Mouse (Mus musculus) G1E-ER4 (cell line): ENCODE data around the gene Zfp638. TPM values are rescaled to one million over a fixed set of nuclear protein-coding genes. Genes with fewer than 3 reads are reported as not detected.

Experiments
- GATA1 ChIP-seq: IDR thresholded peaks from one replicate; pipeline ENCODE4 v1.8.0; 2012; ENCODE audit warnings: low read length, inconsistent platforms
- polyA plus RNA-seq: library from polyadenylated mRNA; stranded (reverse); fragments of >175 nt; gene quantifications from 2 replicates; pipeline ENCODE4 v1.2.3, GENCODE M21; 2012

Zfp638 gene
- polyA plus RNA-seq, 1 experiment: 4.3 TPM

DNA sequence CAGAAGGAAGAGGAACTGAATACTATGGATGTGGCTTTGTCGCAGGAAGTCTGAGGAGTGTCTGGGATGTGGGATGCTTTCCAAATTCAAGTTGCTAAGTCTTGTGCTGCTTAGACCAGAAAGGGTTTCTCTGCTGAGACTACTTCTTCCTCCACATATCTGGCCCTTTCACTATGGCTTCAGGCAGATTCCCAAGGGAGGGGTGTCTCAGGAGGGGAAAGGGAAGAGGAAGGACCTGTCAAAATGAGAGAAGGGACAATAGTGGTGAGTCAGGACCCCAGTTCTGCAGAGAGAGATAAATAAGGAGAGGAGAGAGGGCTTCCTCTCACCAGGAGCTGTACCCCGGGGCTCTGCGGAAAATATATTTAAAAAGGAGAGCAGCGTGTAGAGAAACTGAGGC lies 153.1 kb downstream of the Zfp638 start:
- no peak for TF ChIP-seq GATA1

- TF ChIP-seq GATA1: no peak
These were observed 155.1 kb downstream of the Zfp638 start for GRCm38 (mm10) chr6:84021990-84022389.

DNA sequence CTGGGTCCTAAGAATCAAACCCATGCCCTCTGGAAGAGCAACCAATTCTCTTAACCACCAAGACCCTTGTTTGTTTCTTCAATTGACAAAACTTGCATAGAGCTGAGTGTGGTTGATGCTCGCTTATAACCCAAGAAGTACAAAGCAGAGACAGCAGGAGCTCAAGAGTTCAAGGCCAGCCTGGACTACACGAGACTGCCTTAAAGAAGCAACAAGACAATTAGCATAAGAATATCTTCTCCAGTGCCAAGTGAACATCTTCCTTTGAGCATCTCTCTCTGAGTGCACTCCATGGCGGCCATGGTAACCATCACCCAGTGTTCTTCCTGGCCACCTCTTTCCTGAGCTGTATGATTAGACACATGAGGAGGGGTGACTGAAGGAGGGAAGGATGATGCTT lies 158.7 kb downstream of the Zfp638 start:
- no peak for TF ChIP-seq GATA1

DNA sequence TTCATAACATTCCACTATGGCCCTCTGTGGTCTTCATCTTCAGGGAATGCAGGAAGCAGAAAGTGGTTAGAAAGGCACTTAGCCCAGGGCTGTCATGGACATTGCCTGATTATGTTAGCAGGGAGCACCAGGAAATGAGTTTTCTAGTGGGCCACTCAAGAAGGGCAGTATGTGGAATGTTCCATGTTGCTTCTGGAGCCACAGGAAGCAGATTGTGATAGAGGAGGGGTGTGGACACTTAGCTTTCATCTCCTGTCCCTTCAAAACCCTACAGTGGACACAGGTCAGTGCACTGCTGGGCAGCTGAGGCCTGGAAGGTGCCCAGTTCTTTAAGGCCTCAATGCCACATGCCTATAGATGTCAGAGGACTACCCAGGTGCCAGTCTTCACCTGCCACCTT lies 161.9 kb downstream of the Zfp638 start:
- no peak for TF ChIP-seq GATA1

GRCm38 (mm10) chr6:84029775-84030174 lies 162.9 kb downstream of the Zfp638 start:
- no peak for TF ChIP-seq GATA1

Other genes starting within 250 kb of the Zfp638 start
- gene Clec4f, start 210.9 kb upstream of the Zfp638 start, polyA plus RNA-seq: not detected in 2 replicates
- not detected in 2 replicates for gene Cd207, start 189.3 kb upstream of the Zfp638 start, polyA plus RNA-seq
- not detected in 2 replicates for gene Vax2, start 155.8 kb upstream of the Zfp638 start, polyA plus RNA-seq
- gene Atp6v1b1, start 124.1 kb upstream of the Zfp638 start, polyA plus RNA-seq: not detected in 2 replicates
- gene Ankrd53, start 104.5 kb upstream of the Zfp638 start, polyA plus RNA-seq: not detected in 2 replicates
- gene Tex261, start 91.3 kb upstream of the Zfp638 start, polyA plus RNA-seq: 46.2 and 58.9 TPM in 2 replicates
- gene Nagk, start 72.1 kb upstream of the Zfp638 start, polyA plus RNA-seq: 6.5 and 8.1 TPM in 2 replicates
- 9.5 and 13.9 TPM in 2 replicates for gene Paip2b, start 35.4 kb upstream of the Zfp638 start, polyA plus RNA-seq
- gene Dysf, start 141.5 kb downstream of the Zfp638 start, polyA plus RNA-seq: not detected in 2 replicates